Mouse (Mus musculus) cerebellum, postnatal 25 days (tissue): Measurements from ENCODE around the gene Mrpl20.

Source experiments
- DNase-seq, 2 experiments: peaks; one replicate each; pipeline ENCODE4 v3.0.0; 2021; ENCODE audit warnings: mixed read lengths in 2 of 2

Mrpl20 gene

GRCm38 (mm10) chr4:155802741-155803339 is at the start of gene Mrpl20:
Gene Mrpl20, plus strand, starts transcription at chr4:155802878.
- DNase-seq: peak in 1 of 2 experiments; percentile 25

DNA sequence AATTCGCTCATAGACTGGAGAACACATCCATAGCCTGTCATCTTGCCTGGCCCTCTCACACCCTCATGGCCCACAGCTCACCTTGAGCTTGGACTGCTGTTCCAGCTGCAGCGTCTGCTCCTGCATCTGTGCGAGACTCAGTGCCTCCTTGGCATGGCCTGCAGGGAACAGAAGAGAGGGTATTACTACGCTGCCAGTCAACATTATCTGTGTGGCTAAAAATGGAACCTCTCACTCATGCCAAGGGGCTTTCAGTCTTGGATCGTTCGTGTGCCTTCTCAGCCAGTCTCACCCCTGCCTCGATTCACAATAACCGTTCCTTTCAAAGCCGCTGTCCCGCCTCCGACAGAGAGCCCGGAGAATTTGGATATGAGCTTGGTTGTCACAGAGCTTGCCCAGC is 45.7 kb upstream of the Mrpl20 start:
- no peak for DNase-seq

GRCm38 (mm10) chr4:155759862-155760612 is 42.6 kb upstream of the Mrpl20 start:
- peak in 1 of 2 experiments; percentile 59 for DNase-seq

DNA sequence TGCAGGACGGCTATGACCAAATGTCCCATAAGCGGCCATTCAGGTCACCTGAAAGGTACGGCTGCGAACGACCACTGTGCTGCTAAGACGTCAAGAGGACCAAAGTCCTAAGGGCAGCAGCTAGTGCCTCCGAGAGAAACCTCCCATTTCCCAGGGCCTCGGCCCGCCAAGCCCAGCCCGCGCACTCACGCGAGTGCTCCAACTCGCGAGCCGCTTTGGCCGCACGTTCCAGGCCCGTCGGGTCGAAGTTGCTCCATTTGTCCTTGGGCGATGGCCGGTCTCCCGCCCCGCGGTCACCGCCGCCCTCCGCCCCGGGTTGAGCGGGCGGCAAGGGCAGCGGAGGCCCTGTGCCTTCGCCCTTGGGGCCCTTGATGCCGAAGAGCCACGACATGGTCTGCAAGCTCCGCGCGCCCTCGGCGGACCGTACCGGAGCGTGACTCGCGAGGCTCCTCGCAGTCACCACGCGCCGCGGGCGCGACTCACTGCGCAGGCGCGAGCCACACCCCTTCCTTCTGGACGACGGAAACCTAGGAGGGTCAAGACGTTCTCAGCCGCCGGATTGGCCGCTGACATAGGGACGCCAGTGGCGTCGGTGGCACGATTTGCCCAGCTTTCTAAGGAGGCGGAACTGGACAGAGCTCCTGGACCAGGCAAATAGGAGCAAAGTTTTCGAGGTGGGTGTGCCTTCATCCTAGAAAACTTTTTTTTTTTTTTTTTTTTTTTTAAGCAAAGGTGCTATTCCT is 41.9 kb upstream of the Mrpl20 start, which contains the start of gene Atad3a:
Atad3a (minus strand) TSS at position 481 of the 743 bp plus-strand sequence.
- peak; percentile 98 to 99 for DNase-seq

DNA sequence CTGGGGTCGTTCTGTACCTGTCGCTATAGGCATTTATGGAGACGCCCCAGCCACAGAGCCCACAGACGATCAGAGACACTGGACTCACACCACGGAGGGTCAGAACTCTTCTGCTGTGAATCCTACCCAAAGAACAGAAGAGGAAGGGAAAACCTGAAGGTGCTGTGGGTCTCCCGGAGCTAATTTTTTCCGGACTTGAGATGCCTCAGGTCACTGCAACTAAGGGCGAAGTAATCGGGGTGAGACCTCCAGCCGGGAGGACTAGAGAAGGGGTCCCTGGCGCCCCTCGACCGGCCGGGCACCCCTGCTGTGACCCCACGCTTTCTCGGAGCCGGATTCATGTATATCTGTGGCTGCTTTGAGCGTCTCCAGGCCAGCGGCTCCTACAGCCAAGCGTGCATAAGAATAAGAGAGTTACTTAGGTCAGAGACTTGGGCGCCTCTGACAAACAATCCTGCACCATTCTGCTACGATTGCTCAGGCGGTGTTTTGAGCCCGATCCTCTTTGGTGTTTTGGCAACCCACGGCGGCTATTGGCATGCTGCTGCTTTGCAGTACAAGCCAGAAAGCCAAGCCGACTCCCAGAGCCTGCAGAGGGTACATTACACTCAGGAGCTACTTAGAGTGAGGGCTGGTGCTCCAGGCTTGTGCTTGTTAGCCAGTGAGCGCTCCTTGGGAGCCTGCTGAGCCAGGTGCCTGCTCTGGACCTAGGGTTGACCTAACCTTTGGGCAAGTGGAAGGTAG is 41.1 kb upstream of the Mrpl20 start:
- DNase-seq: peak in 1 of 2 experiments; percentile 51

DNA sequence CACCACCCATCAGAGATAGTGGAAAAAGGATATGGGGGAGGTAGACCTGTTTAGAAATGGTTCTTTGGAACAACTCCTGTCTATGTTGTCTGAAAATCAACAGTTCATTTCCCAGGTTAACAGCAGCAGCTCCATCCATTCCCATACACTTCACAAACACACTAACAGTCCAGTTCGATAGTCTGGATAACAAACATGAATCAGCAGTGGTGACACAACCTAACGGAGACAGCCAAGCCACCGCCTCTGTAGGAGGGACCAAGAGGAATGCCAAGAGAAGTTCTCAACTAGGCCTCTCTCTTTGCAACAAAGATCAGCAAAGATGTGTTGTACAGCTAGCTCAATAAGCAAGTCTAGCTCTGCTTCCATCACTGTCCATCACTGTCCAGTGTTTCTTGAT is 40.3 kb upstream of the Mrpl20 start:
- DNase-seq: no peak

GRCm38 (mm10) chr4:155769496-155769879 is 33.2 kb upstream of the Mrpl20 start:
- DNase-seq: peak in 1 of 2 experiments; percentile 27

DNA sequence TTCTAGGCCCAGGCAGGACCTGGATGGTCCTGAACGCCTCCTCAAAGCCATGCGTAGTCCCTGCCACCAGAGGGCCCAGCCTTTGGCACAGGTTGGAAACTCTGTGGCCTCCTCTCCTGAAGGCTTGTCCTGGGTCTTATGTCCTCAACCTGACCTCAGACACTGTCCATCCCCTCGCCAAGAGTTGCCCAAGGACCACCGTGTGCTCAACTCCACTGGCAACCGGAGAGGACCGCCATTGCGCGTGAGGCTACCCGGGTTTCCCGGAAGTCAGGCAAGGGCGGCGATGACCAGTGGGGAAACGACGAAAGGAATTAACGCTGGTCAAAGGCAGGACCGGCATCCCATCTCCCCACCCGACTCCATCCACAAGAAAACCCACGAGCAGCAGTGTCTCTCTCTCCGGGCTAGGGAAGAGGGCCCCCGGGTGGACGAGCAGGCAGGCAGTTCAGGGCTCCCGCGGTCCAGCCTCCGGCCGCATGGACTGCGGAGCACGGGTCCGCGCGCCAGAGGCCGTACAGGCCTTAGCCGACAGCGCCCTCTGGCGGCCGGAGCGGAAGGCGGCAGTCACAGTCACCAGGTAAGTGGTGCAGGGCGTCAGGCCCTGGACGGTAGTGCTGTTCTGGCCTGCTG is 32.7 kb upstream of the Mrpl20 start:
- peak; percentile 97 to 99 for DNase-seq

GRCm38 (mm10) chr4:155770626-155771025 is 32.1 kb upstream of the Mrpl20 start:
- DNase-seq: no peak

DNA sequence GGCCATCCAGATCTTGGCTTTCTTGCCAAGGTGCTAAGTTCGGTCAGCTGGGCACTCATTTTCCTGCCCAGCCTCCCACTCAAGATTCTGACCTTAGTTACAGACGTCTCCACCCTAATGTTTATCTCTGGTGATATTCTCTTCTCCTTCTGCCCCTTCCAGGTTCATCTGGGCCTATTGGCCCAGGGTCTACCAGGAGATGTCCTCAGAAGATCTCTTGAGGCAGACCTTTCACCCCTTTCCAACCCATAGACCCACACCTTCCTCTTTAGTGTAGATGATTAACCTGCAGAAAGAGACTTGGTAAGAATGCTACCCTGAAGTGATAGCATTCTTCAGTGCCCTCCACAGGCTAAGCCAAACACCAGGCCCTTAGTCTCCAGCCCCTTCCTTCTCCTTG is 31.0 kb upstream of the Mrpl20 start:
- DNase-seq: no peak

DNA sequence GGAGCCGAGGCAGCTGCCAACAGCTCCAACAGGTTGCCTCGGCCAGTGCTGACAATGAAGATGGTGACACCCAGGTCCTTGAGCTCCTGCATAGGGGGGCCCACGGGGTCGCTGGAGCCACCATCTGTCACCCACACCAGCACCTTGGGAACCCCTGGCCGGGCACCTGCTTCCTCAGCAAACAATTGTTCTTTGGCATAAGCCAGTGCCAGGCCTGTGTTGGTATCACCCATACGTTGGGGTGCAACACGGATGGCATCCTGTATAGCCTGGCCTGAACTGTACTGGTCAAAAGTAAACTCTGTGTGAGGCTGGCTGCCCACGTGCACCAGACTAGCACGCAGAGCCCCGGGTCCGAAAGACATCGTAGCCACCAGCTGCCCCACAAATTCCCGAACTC is 29.9 kb upstream of the Mrpl20 start:
- peak in 1 of 2 experiments; percentile 30 for DNase-seq

DNA sequence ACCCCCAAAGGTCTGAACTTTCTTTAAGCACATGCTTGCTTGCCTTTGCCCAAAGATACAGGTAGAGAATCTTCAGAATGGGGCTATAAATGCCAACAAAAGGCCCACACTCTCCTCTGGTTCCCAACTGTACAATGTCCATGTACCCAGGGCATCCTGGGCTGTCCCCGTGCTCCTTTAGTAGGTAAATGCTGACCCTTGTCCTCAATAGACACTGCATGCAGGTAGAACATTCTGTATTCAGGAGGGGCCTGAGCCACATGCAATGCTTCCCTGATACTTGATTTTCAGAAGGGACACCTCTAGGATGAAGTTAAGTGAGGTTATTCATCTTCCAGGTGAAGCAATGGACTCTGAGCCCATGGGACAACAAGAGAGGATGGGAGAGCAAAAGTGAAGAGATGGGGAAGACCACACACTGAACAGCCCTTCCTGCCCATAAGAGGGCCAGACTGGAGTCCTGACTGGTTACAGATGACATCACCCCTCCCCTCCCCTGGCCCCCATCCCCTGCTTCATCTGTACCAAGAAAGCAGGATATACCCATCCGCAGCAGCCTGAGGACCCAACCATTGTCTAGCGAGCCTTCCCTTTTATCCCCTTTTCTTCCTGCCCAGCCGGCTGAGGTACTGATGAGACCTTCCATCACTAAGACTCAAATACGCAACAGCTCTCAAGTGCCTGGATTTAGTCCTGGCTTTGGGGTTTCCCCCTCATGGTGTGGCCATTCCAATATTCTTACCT is 29.2 kb upstream of the Mrpl20 start:
- DNase-seq: no peak

- peak; percentile 88 to 93 for DNase-seq
Measured at GRCm38 (mm10) chr4:155774280-155774754, 28.4 kb upstream of the Mrpl20 start, which contains the start of gene Vwa1. Gene Vwa1, minus strand, starts transcription at chr4:155774698.

GRCm38 (mm10) chr4:155774971-155775740 is 27.5 kb upstream of the Mrpl20 start:
- peak; percentile 68 to 69 for DNase-seq

GRCm38 (mm10) chr4:155775855-155776254 is 26.8 kb upstream of the Mrpl20 start:
- DNase-seq: peak; percentile 80 to 86

GRCm38 (mm10) chr4:155776704-155777335 is 25.9 kb upstream of the Mrpl20 start:
- DNase-seq: no peak

- DNase-seq: peak in 1 of 2 experiments; percentile 56
Measured at GRCm38 (mm10) chr4:155777816-155778215, 24.9 kb upstream of the Mrpl20 start.

DNA sequence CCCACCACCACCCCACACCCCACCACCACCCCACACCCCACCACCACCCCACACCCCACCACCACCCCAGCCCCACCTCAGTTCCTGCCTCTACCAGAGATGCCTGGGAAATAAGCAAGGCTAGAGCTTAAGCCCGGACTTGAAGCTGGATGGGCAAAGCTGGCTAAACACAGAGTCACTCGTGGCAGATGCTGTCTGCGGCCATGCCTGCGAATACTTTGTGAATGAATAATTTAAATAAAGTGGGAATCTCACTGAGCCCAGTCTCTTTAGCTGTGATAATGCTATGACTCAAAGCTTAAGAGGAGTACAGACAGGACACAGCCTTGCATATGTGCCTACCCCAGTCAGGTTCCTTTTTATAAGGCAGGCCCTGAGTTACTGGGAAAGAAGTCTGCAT is 23.2 kb upstream of the Mrpl20 start:
- DNase-seq: no peak

DNA sequence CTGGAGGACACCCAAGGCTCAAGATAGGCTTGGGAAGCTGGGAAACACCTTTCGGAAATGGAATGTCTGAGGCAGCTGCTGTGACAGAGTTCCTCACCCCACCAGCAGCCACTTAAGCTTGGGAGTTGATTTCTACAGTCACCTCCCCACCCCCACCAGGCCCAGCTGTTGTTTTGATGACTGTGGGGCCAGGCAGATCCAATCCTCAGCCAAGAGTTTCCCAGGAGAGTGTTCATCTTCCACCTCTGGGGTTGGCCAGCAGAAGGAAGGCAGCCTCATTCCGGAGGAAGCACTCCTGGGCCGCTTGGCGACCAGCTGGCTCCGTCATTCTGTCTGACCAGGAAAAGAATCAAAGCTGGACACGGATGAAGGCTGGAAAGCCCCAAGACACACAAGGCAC is 21.8 kb upstream of the Mrpl20 start:
- DNase-seq: peak in 1 of 2 experiments; percentile 36

- peak; percentile 44 to 47 for DNase-seq
Measured at GRCm38 (mm10) chr4:155783486-155784080, 19.1 kb upstream of the Mrpl20 start.
